Mouse (Mus musculus): ENCODE results near the gene Zfp654.
"Not testable (repeated sequence)": the region's sequence is repeated elsewhere in the genome, so short reads cannot be mapped to it uniquely, and the experiment has no call there.

Gene Zfp654

GRCm38 (mm10) chr16:64851563-64852362 is at the start of gene Zfp654, which contains the start of gene Cggbp1:
TSS of gene Zfp654 (minus strand) at chr16:64851652.
TSS of gene Cggbp1 (plus strand) at chr16:64851996.
- peak; percentile 99 for DNase-seq (ENCODE audit: low spot score)

- DNase-seq (ENCODE audit: low spot score): no peak
Measured at GRCm38 (mm10) chr16:64899084-64899483, 47.6 kb upstream of the Zfp654 start.

- DNase-seq (ENCODE audit: low spot score): no peak
Measured at GRCm38 (mm10) chr16:64889496-64889895, 38.0 kb upstream of the Zfp654 start.

GRCm38 (mm10) chr16:64885547-64885946 is 34.1 kb upstream of the Zfp654 start:
- no peak for DNase-seq (ENCODE audit: low spot score)

- no peak for DNase-seq (ENCODE audit: low spot score)
Measured at GRCm38 (mm10) chr16:64885142-64885541, 33.7 kb upstream of the Zfp654 start.

- peak; percentile 41 for DNase-seq (ENCODE audit: low spot score)
Measured at GRCm38 (mm10) chr16:64884420-64884838, 33.0 kb upstream of the Zfp654 start.

- no peak for DNase-seq (ENCODE audit: low spot score)
Measured at GRCm38 (mm10) chr16:64883896-64884295, 32.4 kb upstream of the Zfp654 start.

- no peak for DNase-seq (ENCODE audit: low spot score)
Measured at GRCm38 (mm10) chr16:64881442-64881841, 30.0 kb upstream of the Zfp654 start.

- no peak for DNase-seq (ENCODE audit: low spot score)
Measured at GRCm38 (mm10) chr16:64880986-64881385, 29.5 kb upstream of the Zfp654 start.

GRCm38 (mm10) chr16:64879735-64880134 is 28.3 kb upstream of the Zfp654 start:
- no peak for DNase-seq (ENCODE audit: low spot score)

GRCm38 (mm10) chr16:64878611-64879132 is 27.2 kb upstream of the Zfp654 start:
- DNase-seq (ENCODE audit: low spot score): no peak

GRCm38 (mm10) chr16:64877314-64877713 is 25.9 kb upstream of the Zfp654 start:
- DNase-seq (ENCODE audit: low spot score): no peak

- DNase-seq (ENCODE audit: low spot score): no peak
Measured at GRCm38 (mm10) chr16:64876631-64877265, 25.3 kb upstream of the Zfp654 start.

GRCm38 (mm10) chr16:64875822-64876221 is 24.4 kb upstream of the Zfp654 start:
- no peak for DNase-seq (ENCODE audit: low spot score)

GRCm38 (mm10) chr16:64875384-64875783 is 23.9 kb upstream of the Zfp654 start:
- DNase-seq (ENCODE audit: low spot score): no peak

GRCm38 (mm10) chr16:64873416-64874305 is 22.2 kb upstream of the Zfp654 start:
- DNase-seq (ENCODE audit: low spot score): peak; percentile 60

- no peak for DNase-seq (ENCODE audit: low spot score)
Measured at GRCm38 (mm10) chr16:64872841-64873240, 21.4 kb upstream of the Zfp654 start.

GRCm38 (mm10) chr16:64872296-64872695 is 20.8 kb upstream of the Zfp654 start:
- DNase-seq (ENCODE audit: low spot score): no peak

GRCm38 (mm10) chr16:64869621-64870020 is 18.2 kb upstream of the Zfp654 start:
- no peak for DNase-seq (ENCODE audit: low spot score)

- no peak for DNase-seq (ENCODE audit: low spot score)
Measured at GRCm38 (mm10) chr16:64868613-64869012, 17.2 kb upstream of the Zfp654 start.

GRCm38 (mm10) chr16:64865841-64866240 is 14.4 kb upstream of the Zfp654 start:
- not testable (repeated sequence) for DNase-seq (ENCODE audit: low spot score)

- no peak for DNase-seq (ENCODE audit: low spot score)
Measured at GRCm38 (mm10) chr16:64856946-64857345, 5.5 kb upstream of the Zfp654 start.
